Comparison of ENCODE assay signal across 8 mouse cellular contexts in the genomic region with DNA sequence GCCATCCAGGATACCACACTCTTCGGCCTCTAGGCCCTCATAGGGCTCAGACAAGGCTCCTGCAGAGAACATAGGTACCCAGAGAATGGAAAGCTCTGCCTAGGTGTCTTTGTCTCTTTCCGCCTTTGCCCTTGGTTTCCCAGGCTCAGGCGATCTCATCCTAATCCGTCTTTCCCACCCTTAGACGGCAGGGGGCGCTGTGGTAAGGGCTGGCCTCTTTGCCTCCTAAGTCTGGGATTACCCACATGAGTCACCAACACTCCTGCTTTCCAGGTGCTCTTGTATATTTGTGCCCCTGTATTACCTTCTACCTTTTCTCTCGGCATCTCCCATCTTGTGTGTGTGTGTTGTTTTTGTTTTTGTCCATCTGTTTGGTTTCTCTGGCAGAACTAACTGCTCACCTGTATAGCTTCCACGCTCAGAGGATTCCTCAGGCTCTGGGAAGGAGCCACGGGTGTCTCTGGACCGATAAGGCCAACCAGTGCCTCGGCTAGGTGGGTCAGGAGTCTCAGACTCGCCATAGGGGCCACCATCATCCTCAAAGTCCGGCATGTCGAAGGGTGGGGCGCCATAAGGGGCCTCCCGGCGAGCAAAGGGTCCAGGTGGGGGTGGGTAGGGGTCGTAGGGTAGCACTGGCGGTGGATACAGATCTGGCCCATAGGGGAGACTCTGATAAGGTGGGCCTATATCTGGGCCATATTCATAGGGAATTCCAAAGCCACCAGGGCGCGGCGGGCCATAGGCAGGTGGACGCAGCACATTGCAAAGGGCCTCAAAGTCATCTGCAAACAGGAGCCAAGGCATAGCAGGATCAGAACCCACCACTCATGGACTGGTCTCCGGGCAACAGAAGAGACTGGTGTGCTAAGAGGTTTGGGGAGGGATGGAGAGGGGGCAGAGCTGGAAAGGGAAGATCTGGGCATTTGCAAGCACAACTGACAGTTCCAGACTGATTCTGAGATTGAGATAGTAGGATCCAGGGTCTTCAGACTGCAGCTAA. TPM values are rescaled to one million over a fixed set of nuclear protein-coding genes. Genes with fewer than 3 reads are reported as not detected.
DNase-seq lines count a peak whose midpoint lies in the region; ATAC-seq and TF ChIP-seq lines count a peak whose summit lies in the region.

No protein-coding gene starts in this region.

- peak; percentile 72 for DNase-seq in gastrocnemius, postnatal 10 days
- DNase-seq in gastrocnemius, postnatal 25 days: no peak
- peak; percentile 62 for DNase-seq in lung, embryonic 14.5 days
- DNase-seq in lung, postnatal 25 days (ENCODE audit: low spot score): no peak
- DNase-seq in brain, adult 2 months (ENCODE audit: low read depth, low spot score): peak; percentile 55
- DNase-seq in Muller cell, postnatal 12 days (ENCODE audit: inconsistent ontology term): no peak
- DNase-seq in layer of hippocampus, postnatal 36 days: no peak

- peak; percentile 82 for TF ChIP-seq CTCF in lung, embryonic 14.5 days (IDR thresholded peaks at IDR 0.05; ENCODE audit: low read depth)
- TF ChIP-seq CTCF in small intestine, adult 2 months (IDR thresholded peaks at IDR 0.05; ENCODE audit: extremely low read depth, insufficient read length, insufficient replicate concordance, low read depth, low read length): peak; percentile 61; the same call in 1 of the 2 replicates

- no peak overlapping the region for H3K4me2 ChIP-seq in lung, embryonic 14.5 days

- H3K4me3 ChIP-seq in lung, embryonic 14.5 days (ENCODE audit: low read depth, low read length): no peak overlapping the region
- no peak overlapping the region for H3K4me3 ChIP-seq in small intestine, adult 2 months (ENCODE audit: low read depth, low read length)

- no peak for TF ChIP-seq POLR2A in small intestine, adult 2 months (IDR thresholded peaks at IDR 0.05; ENCODE audit: low read depth, low read length)

- no peak overlapping the region for H3K9ac ChIP-seq in lung, embryonic 14.5 days

- 72% methylated on average over 24 of the region's 24 CpGs for WGBS in lung, embryonic 14.5 days
- WGBS in small intestine, adult 2 months: 65% methylated on average over 24 of the region's 24 CpGs

- peaks cover 13% of the 10 kb centered on the region; the same call in 1 of the 2 replicates for H3K36me3 ChIP-seq in lung, embryonic 14.5 days (ENCODE audit: insufficient read depth)
- H3K36me3 ChIP-seq in small intestine, adult 2 months (ENCODE audit: control insufficient read depth, insufficient read depth, low read length): no peaks in the 10 kb centered on the region

- ATAC-seq in lung, embryonic 14.5 days (ENCODE audit: insufficient read depth): no peak

- 0 out of 2 replicates have a peak, but pooled peaks cover 2% of the 10 kb centered on the region for H3K4me1 ChIP-seq in lung, embryonic 14.5 days (ENCODE audit: insufficient read depth)
- peaks cover 3% of the 10 kb centered on the region for H3K4me1 ChIP-seq in small intestine, adult 2 months (ENCODE audit: control insufficient read depth, insufficient read depth, insufficient read length, low read length)

- no peaks in the 10 kb centered on the region for H3K27me3 ChIP-seq in lung, embryonic 14.5 days (ENCODE audit: insufficient read depth, low read length)
- H3K27me3 ChIP-seq in small intestine, adult 2 months (ENCODE audit: control insufficient read depth, insufficient read depth, low read length): no peaks in the 10 kb centered on the region

- H3K9me3 ChIP-seq in lung, embryonic 14.5 days (ENCODE audit: low read depth, low read length): no peaks in the 10 kb centered on the region

- no peak overlapping the region for H3K27ac ChIP-seq in lung, embryonic 14.5 days (ENCODE audit: low read depth)
- no peak overlapping the region for H3K27ac ChIP-seq in small intestine, adult 2 months (ENCODE audit: insufficient read depth, low read depth, low read length)

RNA-seq across cellular contexts. Expression of gene Ltbp4, which starts 31.0 kb away (rescaled TPM):
- 100 to 1,000 TPM; 131 to 165 TPM for total RNA-seq in gastrocnemius, postnatal 10 days (2021)
- total RNA-seq in gastrocnemius, postnatal 25 days (2021): 10 to 100 TPM; 69.4 to 77.8 TPM
- 73.5 and 86.0 TPM in 2 replicates for polyA plus RNA-seq in lung, embryonic 14.5 days (2014; fragmentation: Nextera tagmentation; extraction: Ambion mirVana)
- polyA plus RNA-seq in small intestine, adult 2 months (2012; rRNA removed): 136 and 163 TPM in 2 replicates
- total RNA-seq in layer of hippocampus, postnatal 36 days (2021): 10 to 100 TPM; 52.8 to 59.6 TPM

RNA-seq across cellular contexts. Expression of gene Numbl, which starts 48.2 kb away (rescaled TPM):
- total RNA-seq in gastrocnemius, postnatal 10 days (2021): 10 to 100 TPM; 14.7 to 17.0 TPM
- 1 to 10 TPM; 3.6 to 5.4 TPM for total RNA-seq in gastrocnemius, postnatal 25 days (2021)
- 15.2 and 16.2 TPM in 2 replicates for polyA plus RNA-seq in lung, embryonic 14.5 days (2014; fragmentation: Nextera tagmentation; extraction: Ambion mirVana)
- polyA plus RNA-seq in small intestine, adult 2 months (2012; rRNA removed): 8.3 and 9.0 TPM in 2 replicates
- total RNA-seq in layer of hippocampus, postnatal 36 days (2021): 100 to 1,000 TPM; 137 to 144 TPM

RNA-seq across cellular contexts. Expression of gene Shkbp1, which starts 49.4 kb away (rescaled TPM):
- total RNA-seq in gastrocnemius, postnatal 10 days (2021): 1 to 10 TPM; 6.1 to 8.1 TPM
- total RNA-seq in gastrocnemius, postnatal 25 days (2021): 1 to 10 TPM in 1 of 2 experiments, under 1 TPM in 1; 1.00 to 3.1 TPM
- 45.1 and 53.5 TPM in 2 replicates for polyA plus RNA-seq in lung, embryonic 14.5 days (2014; fragmentation: Nextera tagmentation; extraction: Ambion mirVana)
- 62.1 and 115 TPM in 2 replicates for polyA plus RNA-seq in small intestine, adult 2 months (2012; rRNA removed)
- 10 to 100 TPM; 36.2 to 37.3 TPM for total RNA-seq in layer of hippocampus, postnatal 36 days (2021)

RNA-seq across cellular contexts. Expression of gene Gm20479, which starts 50.8 kb away (rescaled TPM):
- not detected for total RNA-seq in gastrocnemius, postnatal 10 days (2021)
- not detected for total RNA-seq in gastrocnemius, postnatal 25 days (2021)
- 0.73 and 1.6 TPM in 2 replicates for polyA plus RNA-seq in lung, embryonic 14.5 days (2014; fragmentation: Nextera tagmentation; extraction: Ambion mirVana)
- polyA plus RNA-seq in small intestine, adult 2 months (2012; rRNA removed): not detected in 2 replicates
- total RNA-seq in layer of hippocampus, postnatal 36 days (2021): not detected

Comparison
In these comparisons a context has a peak if more than half of its experiments do, and no peak if none do; other contexts are left out.
1. DNase-seq: peak in gastrocnemius, postnatal 10 days (single experiment), lung, embryonic 14.5 days (single experiment) and brain, adult 2 months (single experiment); none in gastrocnemius, postnatal 25 days (single experiment), lung, postnatal 25 days (single experiment), Muller cell, postnatal 12 days (single experiment) and layer of hippocampus, postnatal 36 days (0 of 2).
2. RNA of gene Numbl, which starts 48.2 kb away (total RNA-seq): 137 to 144 TPM in layer of hippocampus, postnatal 36 days; 14.7 to 17.0 TPM in gastrocnemius, postnatal 10 days and 3.6 to 5.4 TPM in gastrocnemius, postnatal 25 days; every median in the first group is over 4 times any median in the second.
3. RNA of gene Shkbp1, which starts 49.4 kb away (total RNA-seq): 36.2 to 37.3 TPM in layer of hippocampus, postnatal 36 days; 6.1 to 8.1 TPM in gastrocnemius, postnatal 10 days and 1.00 to 3.1 TPM in gastrocnemius, postnatal 25 days; every median in the first group is over 4 times any median in the second.